Mouse (Mus musculus) gastrocnemius, postnatal 14 days (tissue): ENCODE results near the gene Plce1. TPM values are rescaled to one million over a fixed set of nuclear protein-coding genes. Genes with fewer than 3 reads are reported as not detected.
A peak's percentile ranks its signal among the peaks of the same experiment; 100 is the strongest.

Experiments used
- DNase-seq: peaks from one replicate; pipeline ENCODE4 v3.0.0; 2021; ENCODE audit warnings: mixed read lengths
- intact Hi-C: fragments of 180-260 bp; cut with DNase I; formaldehyde crosslinking; loops from one replicate; pipeline ENCODE4 v1.15.1; 2025; ENCODE audit warnings: low total_unique reads
- total RNA-seq, 2 experiments: library from RNA; stranded (reverse); gene quantifications; 2 replicates each; pipeline ENCODE4 v1.2.3; 2021

Plce1 gene
- total RNA-seq, 2 experiments from 2014 or later: 9.6 to 11.0 TPM

GRCm38 (mm10) chr19:38693331-38693730 lies 212.4 kb downstream of the Plce1 start:
- no peak for DNase-seq
- intact Hi-C loops: no loop called here

GRCm38 (mm10) chr19:38693769-38694168 lies 212.9 kb downstream of the Plce1 start:
- DNase-seq: no peak
- intact Hi-C loops: no loop called here

GRCm38 (mm10) chr19:38701776-38702175 lies 220.9 kb downstream of the Plce1 start:
- no peak for DNase-seq
- intact Hi-C loops: no loop called here

GRCm38 (mm10) chr19:38704742-38705141 lies 223.8 kb downstream of the Plce1 start:
- no peak for DNase-seq
- intact Hi-C loops: no loop called here

GRCm38 (mm10) chr19:38705244-38705643 lies 224.3 kb downstream of the Plce1 start:
- DNase-seq: no peak
- intact Hi-C loops: no loop called here

- intact Hi-C loops: no loop called here
- DNase-seq: no peak
Measured at GRCm38 (mm10) chr19:38706449-38706848, 225.5 kb downstream of the Plce1 start.

GRCm38 (mm10) chr19:38709376-38709775 lies 228.5 kb downstream of the Plce1 start:
- intact Hi-C loops: no loop called here
- DNase-seq: peak; percentile 23

GRCm38 (mm10) chr19:38721808-38722207 lies 240.9 kb downstream of the Plce1 start:
- intact Hi-C loops: no loop called here
- no peak for DNase-seq

GRCm38 (mm10) chr19:38722982-38723381 lies 242.1 kb downstream of the Plce1 start:
- DNase-seq: no peak
- intact Hi-C loops: no loop called here

GRCm38 (mm10) chr19:38723969-38724368 lies 243.1 kb downstream of the Plce1 start:
- intact Hi-C loops: no loop called here
- no peak for DNase-seq

- intact Hi-C loops: no loop called here
- DNase-seq: no peak
Measured at GRCm38 (mm10) chr19:38728842-38729241, 247.9 kb downstream of the Plce1 start.

- no peak for DNase-seq
- intact Hi-C loops: no loop called here
Measured at GRCm38 (mm10) chr19:38729264-38729663, 248.4 kb downstream of the Plce1 start.

- no peak for DNase-seq
- intact Hi-C loops: no loop called here
Measured at GRCm38 (mm10) chr19:38744546-38744945, 263.6 kb downstream of the Plce1 start.

- DNase-seq: no peak
- intact Hi-C loops: no loop called here
Measured at GRCm38 (mm10) chr19:38745810-38746491, 265.0 kb downstream of the Plce1 start.

GRCm38 (mm10) chr19:38746492-38747014 lies 265.6 kb downstream of the Plce1 start:
- no peak for DNase-seq
- intact Hi-C loops: no loop called here

- no peak for DNase-seq
- intact Hi-C loops: no loop called here
Measured at GRCm38 (mm10) chr19:38750192-38750591, 269.3 kb downstream of the Plce1 start.

- intact Hi-C loops: no loop called here
Measured at GRCm38 (mm10) chr19:38757161-38757560, 276.3 kb downstream of the Plce1 start.

GRCm38 (mm10) chr19:38758056-38758455 lies 277.1 kb downstream of the Plce1 start:
- intact Hi-C loops: no loop called here
- no peak for DNase-seq

More at GRCm38 (mm10) chr19:38757161-38757560, 276.3 kb downstream of the Plce1 start:
- no peak for DNase-seq

- DNase-seq: peak; percentile 23
- intact Hi-C loops: no loop called here
Measured at GRCm38 (mm10) chr19:38758685-38759472, 278.0 kb downstream of the Plce1 start.

- intact Hi-C loops: no loop called here
- DNase-seq: no peak
Measured at GRCm38 (mm10) chr19:38760441-38760840, 279.5 kb downstream of the Plce1 start.

GRCm38 (mm10) chr19:38766306-38766705 lies 285.4 kb downstream of the Plce1 start:
- no peak for DNase-seq
- intact Hi-C loops: no loop called here
